Mouse (Mus musculus) myocyte (in vitro differentiated cells): ENCODE data around the gene Fbxl20.

Source experiments
- E2F4 ChIP-seq: IDR thresholded peaks from one replicate; pipeline ENCODE4 v1.6.1; 2011; ENCODE audit warnings: mild to moderate bottlenecking, control low read depth, moderate library complexity; ENCODE audit not compliant: insufficient read depth
- MYOD1 ChIP-seq, 3 experiments: IDR thresholded peaks; one replicate each; pipeline ENCODE4 v1.6.1; 2011; ENCODE audit warnings: control low read depth in 2 of 3, low read depth in 2 of 3, mild to moderate bottlenecking in 2 of 3, moderate library complexity in 1 of 3; ENCODE audit not compliant: insufficient read length in 2 of 3, control insufficient read depth in 1 of 3
- POLR2A ChIP-seq: IDR thresholded peaks from one replicate; pipeline ENCODE4 v1.6.1; 2011; ENCODE audit warnings: low read depth, mild to moderate bottlenecking, control low read depth, moderate library complexity; ENCODE audit not compliant: insufficient read length

GRCm38 (mm10) chr11:98142545-98142944, 7.7 kb downstream of the Fbxl20 start:
- no peak for TF ChIP-seq E2F4
- TF ChIP-seq POLR2A, result no peak
- TF ChIP-seq MYOD1 (IDR thresholded peaks at IDR 0.05; ENCODE audit: control insufficient read depth in 1 of 3, insufficient read length in 2 of 3, low read depth in 2 of 3), result no peak
